In genomic region chr10:19850998-19851691, GRCm38 (mm10) we compare ENCODE assay signal across 8 mouse cellular contexts. TPM values are rescaled to one million over a fixed set of nuclear protein-coding genes. Genes with fewer than 3 reads are reported as not detected.
A peak's percentile ranks its signal among the peaks of the same experiment; 100 is the strongest.
DNase-seq lines count a peak whose midpoint lies in the region; ATAC-seq and TF ChIP-seq lines count a peak whose summit lies in the region.

TSS of gene Slc35d3 (minus strand) at chr10:19851459.

- TF ChIP-seq CTCF in layer of hippocampus, adult 2 months (conservative IDR thresholded peaks at IDR 0.05), result peak; percentile 21; the same call in 1 of the 2 replicates

- no peak within 1 kb of the TSS for H3K27ac ChIP-seq in layer of hippocampus, adult 2 months
- H3K27ac ChIP-seq in forebrain, embryonic 11.5 days (ENCODE audit: low read depth, low read length), result no peak within 1 kb of the TSS
- H3K27ac ChIP-seq in hindbrain, embryonic 16.5 days (ENCODE audit: low read depth, low read length), result peak within 1 kb of the TSS; percentile 44; the same call in 1 of the 2 replicates

- peak; percentile 69 for ATAC-seq in forebrain, embryonic 11.5 days (replicated peaks; ENCODE audit: low FRiP score)
- peak; percentile 64 for ATAC-seq in hindbrain, embryonic 16.5 days
- no peak for ATAC-seq in monocyte, adult 5-6 weeks (replicated peaks; ENCODE audit: insufficient number of reproducible peaks, low FRiP score, low TSS enrichment, poor library complexity, severe bottlenecking)

- under 1% methylated on average over 62 of the region's 72 CpGs for WGBS in forebrain, embryonic 11.5 days
- WGBS in hindbrain, embryonic 16.5 days, result under 1% methylated on average over 63 of the region's 72 CpGs

- peaks cover 21% of the 10 kb centered on the region; the same call in 1 of the 2 replicates for H3K4me1 ChIP-seq in forebrain, embryonic 11.5 days (replicated peaks; ENCODE audit: control insufficient read depth, insufficient read depth, low read length)
- peaks cover 24% of the 10 kb centered on the region for H3K4me1 ChIP-seq in hindbrain, embryonic 16.5 days (ENCODE audit: control insufficient read depth, insufficient read depth, low read depth, low read length)

- H3K4me2 ChIP-seq in forebrain, embryonic 11.5 days (ENCODE audit: low read depth, low read length, severe bottlenecking), result peak within 1 kb of the TSS; percentile 100
- peak within 1 kb of the TSS; percentile 99 for H3K4me2 ChIP-seq in hindbrain, embryonic 16.5 days (ENCODE audit: low read length)

- H3K9ac ChIP-seq in forebrain, embryonic 11.5 days (ENCODE audit: low read length), result peak within 1 kb of the TSS; percentile 56
- H3K9ac ChIP-seq in hindbrain, embryonic 16.5 days (ENCODE audit: low read depth, low read length), result peak within 1 kb of the TSS; percentile 61

- no peaks in the 10 kb centered on the region for H3K36me3 ChIP-seq in forebrain, embryonic 11.5 days (ENCODE audit: control insufficient read depth, insufficient read depth, low read length)
- no peaks in the 10 kb centered on the region for H3K36me3 ChIP-seq in hindbrain, embryonic 16.5 days (ENCODE audit: control insufficient read depth, insufficient read depth, low read length)

- peaks cover 45% of the 10 kb centered on the region for H3K27me3 ChIP-seq in forebrain, embryonic 11.5 days (ENCODE audit: control insufficient read depth, insufficient read depth, low read length)
- peaks cover 39% of the 10 kb centered on the region for H3K27me3 ChIP-seq in hindbrain, embryonic 16.5 days (replicated peaks; ENCODE audit: control insufficient read depth, insufficient read depth, low read length)

- H3K9me3 ChIP-seq in forebrain, embryonic 11.5 days (ENCODE audit: control insufficient read depth, low read length), result no peaks in the 10 kb centered on the region
- no peaks in the 10 kb centered on the region for H3K9me3 ChIP-seq in hindbrain, embryonic 16.5 days (ENCODE audit: control insufficient read depth, low read length)

- peak in 1 of 2 experiments; percentile 13 for DNase-seq in layer of hippocampus, adult 2 months (ENCODE audit: low spot score in 2 of 2)
- no peak for DNase-seq in layer of hippocampus, postnatal 14 days (ENCODE audit: low spot score in 2 of 2)
- peak; percentile 34 for DNase-seq in adrenal gland, adult 2 months
- peak; percentile 73 for DNase-seq in forebrain, embryonic 11.5 days (ENCODE audit: low spot score)
- peak; percentile 23 for DNase-seq in lung, postnatal 10 days
- DNase-seq in spleen, adult 18-20 months, result peak; percentile 8 to 38

- peak within 1 kb of the TSS; percentile 52 for H3K4me3 ChIP-seq in layer of hippocampus, adult 2 months
- H3K4me3 ChIP-seq in forebrain, embryonic 11.5 days (ENCODE audit: low read depth, low read length), result peak within 1 kb of the TSS; percentile 59
- peak within 1 kb of the TSS; percentile 63 for H3K4me3 ChIP-seq in hindbrain, embryonic 16.5 days (ENCODE audit: low read length)

RNA-seq across cellular contexts. Expression of gene Slc35d3, which starts in this region (rescaled TPM):
- total RNA-seq in layer of hippocampus, adult 2 months (2021), result under 1 TPM; 0.31 to 0.52 TPM
- under 1 TPM; 0.55 to 0.81 TPM for total RNA-seq in layer of hippocampus, postnatal 14 days (2021)
- total RNA-seq in adrenal gland, adult 2 months (2021), result 10 to 100 TPM in 1 of 2 experiments, 1 to 10 TPM in 1; 7.9 to 14.5 TPM
- 39.9 and 40.1 TPM in 2 replicates for polyA plus RNA-seq in adrenal gland, adult 2 months (2012; rRNA removed)
- 0.52 and 0.69 TPM in 2 replicates for polyA plus RNA-seq in forebrain, embryonic 11.5 days (2014; fragmentation: Nextera tagmentation; extraction: Ambion mirVana)
- polyA plus RNA-seq in hindbrain, embryonic 16.5 days (2015; fragmentation: Nextera tagmentation; extraction: Ambion mirVana), result 2.4 and 2.9 TPM in 2 replicates
- total RNA-seq in monocyte, adult 5-6 weeks (2017), result 0.87 TPM in 1 of 3 replicates, not detected in the others

Comparison
In these comparisons a context has a peak if more than half of its experiments do, and no peak if none do; other contexts are left out.
1. RNA of gene Slc35d3 (polyA plus RNA-seq): 39.9 to 40.1 TPM in adrenal gland, adult 2 months; 2.4 to 2.9 TPM in hindbrain, embryonic 16.5 days and 0.52 to 0.69 TPM in forebrain, embryonic 11.5 days; every median in the first group is over 10 times any median in the second.
2. Peak in DNase-seq, ATAC-seq, H3K4me3 ChIP-seq, H3K9ac ChIP-seq and H3K4me2 ChIP-seq in forebrain, embryonic 11.5 days; RNA of the gene not detected or under 1 TPM.
3. DNase-seq: peak in adrenal gland, adult 2 months (single experiment), lung, postnatal 10 days (single experiment) and spleen, adult 18-20 months (2 of 2); none in layer of hippocampus, postnatal 14 days (0 of 2).
4. Peak in every context shown above with its lines, with median percentiles within 50 percentile points of each other: H3K4me3 ChIP-seq.